Mouse (Mus musculus): ENCODE measurements at regions not wholly inside any gene's neighbourhood (a gene's known extent, or its start where the extent isn't known, plus 50 kb on each side); places are given as distances from the start of the nearest gene placed in this dataset.
A peak's percentile ranks its signal among the peaks of the same experiment; 100 is the strongest.

DNA sequence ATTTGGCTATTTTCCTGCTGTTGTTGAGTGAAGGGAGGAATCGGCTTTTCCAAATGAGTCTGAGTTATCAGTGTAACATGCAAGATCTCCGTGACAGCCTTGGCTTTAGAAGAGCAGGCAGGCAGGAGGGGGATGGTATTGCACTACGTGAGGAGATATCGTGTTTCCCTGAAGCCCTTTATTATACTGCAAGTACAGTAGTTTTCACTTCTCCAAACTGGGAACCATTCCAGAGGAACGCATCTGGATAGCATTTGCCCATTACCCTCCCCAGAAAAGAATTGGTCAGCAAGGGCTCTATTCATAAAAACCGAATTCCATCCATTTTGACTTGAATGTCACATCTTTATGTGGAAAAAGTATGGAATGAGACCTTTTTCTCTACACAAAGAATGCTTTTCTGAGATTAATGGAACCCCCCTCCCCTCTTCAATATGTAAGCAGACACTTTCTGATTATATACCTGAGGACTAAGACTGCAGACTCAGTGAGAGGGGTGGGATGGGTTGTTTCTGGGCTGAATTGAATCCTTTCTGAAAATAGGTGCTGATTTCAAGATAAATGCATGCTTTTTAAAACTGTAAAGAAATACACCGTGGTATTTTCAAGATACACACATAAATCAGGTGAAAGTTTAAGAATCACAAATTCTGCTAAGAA is 571.8 kb downstream of the Car8 start:
- DNase-seq (ENCODE audit: extremely low read depth, low read depth, low spot score): no peak

DNA sequence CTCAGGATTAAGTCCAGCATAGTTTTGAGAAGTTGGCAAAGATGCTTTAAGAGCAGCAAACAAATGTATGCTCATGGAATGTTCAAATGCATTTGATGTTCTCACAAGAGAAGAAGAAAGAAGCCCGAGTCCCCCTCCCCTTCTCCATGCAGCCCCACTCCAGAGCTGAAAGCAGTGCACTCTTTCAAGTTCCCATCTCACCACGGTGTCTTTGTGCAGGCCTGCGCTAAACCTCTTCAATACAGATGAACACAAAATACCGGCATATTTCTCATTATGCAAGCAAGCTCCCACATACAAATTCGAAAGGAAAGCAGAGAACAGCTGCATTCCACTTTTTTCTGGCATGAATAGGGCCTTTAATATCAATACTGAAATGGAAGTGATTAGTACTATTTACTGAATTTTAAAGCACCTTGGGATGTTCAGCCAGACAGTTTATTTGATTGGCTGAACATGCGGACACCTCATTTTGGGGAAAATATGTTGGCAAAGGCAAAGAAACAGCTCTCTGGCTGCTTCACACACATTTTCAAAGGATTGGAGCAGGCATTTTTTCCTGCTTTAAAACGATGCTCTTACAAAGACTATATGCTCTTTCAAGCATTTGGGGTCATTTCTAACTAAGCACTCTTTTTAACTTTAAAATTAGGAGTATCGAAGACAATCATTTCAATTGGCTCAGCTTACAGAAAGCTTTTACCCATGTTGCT is 595.8 kb downstream of the Car8 start:
- no peak for DNase-seq (ENCODE audit: extremely low read depth, low read depth, low spot score)

DNA sequence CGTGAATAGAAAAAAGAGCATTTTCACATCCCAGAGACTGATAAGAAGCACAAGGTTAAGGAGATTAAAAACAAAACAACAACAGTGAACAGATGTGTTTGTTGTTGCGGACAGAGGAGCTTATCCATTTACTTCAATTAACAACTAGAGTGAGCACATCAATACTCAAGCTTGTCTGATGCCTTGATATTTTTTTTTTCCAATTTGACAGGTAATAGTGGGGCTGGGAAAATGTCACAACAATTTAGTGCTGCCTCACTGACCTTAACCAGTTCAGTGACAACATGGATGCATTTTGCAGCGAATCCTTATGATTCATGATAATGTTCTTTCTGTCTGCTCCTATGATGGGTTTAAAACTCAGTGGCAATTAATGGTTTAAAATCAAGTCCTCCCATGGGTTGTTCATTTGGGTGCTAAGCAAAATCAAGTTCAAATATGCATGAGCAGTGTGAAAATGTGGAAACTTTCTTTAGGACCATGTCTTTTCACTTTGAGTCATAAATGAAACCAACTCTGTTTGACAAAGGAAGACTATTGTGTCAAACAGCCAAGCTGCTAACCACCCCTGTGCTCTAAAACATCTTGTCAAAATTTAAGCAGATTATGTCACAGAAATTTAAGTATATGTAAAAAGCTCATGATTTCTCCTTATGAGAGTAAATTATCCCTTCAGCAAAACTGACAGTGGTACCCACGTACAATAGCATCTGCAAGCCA is 641.0 kb downstream of the Car8 start:
- DNase-seq (ENCODE audit: extremely low read depth, low read depth, low spot score): no peak

DNA sequence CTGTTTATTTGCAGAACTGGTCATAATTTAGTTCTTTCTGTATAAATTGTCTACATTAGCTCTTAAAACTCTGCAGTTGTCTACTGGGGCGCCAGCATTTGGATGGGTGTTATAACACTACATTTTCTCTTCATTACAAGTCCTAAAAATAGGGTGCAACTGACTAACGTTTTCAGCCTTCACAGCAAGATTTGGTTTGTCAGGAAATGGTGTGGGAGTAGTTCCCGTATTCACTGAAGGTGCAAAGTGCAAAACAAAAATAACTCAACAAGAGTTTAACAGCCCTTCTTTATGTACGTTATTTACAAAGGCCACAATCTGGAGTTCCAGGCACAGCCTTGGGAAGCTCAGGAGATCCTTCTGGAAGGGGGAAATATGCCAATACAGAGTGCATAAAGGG is 642.7 kb downstream of the Car8 start:
- no peak for DNase-seq (ENCODE audit: extremely low read depth, low read depth, low spot score)

DNA sequence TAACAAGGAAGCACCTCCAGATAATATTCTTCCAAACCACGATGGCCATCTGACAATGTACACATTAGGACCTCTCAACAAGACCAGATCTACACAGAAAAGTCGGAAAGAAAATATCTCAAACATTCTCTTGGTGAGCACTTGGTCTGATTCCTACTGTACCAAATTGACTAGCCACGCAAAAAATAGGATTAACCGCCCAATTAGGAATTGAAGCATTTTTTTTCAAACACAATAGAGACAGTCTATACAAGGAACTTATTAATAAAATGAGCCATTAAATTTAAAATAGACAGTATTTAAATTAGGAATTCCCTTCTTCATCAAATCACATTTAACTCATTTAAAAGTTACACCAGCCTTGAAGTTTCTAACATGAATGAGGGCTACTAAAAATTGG is 655.0 kb downstream of the Car8 start:
- DNase-seq (ENCODE audit: extremely low read depth, low read depth, low spot score): no peak

DNA sequence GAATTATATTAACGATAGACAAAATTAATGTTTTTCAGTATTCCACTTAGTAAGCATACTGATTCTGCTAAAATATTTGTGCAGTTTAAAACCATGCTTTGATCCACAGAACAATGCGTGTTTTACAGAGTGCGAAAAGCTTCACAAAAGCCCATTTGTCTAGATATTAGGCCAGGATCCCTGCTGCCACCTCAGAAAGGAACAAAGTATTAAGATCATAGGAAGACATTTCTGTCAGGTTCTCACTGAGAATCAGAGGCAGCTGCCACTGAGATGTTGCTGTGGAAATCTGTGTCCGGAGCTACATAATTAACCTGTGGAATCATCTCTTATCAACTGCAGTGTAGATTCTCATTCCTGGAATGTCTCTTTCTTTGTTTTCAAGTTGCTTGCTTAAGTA is 656.9 kb downstream of the Car8 start:
- DNase-seq (ENCODE audit: extremely low read depth, low read depth, low spot score): no peak

DNA sequence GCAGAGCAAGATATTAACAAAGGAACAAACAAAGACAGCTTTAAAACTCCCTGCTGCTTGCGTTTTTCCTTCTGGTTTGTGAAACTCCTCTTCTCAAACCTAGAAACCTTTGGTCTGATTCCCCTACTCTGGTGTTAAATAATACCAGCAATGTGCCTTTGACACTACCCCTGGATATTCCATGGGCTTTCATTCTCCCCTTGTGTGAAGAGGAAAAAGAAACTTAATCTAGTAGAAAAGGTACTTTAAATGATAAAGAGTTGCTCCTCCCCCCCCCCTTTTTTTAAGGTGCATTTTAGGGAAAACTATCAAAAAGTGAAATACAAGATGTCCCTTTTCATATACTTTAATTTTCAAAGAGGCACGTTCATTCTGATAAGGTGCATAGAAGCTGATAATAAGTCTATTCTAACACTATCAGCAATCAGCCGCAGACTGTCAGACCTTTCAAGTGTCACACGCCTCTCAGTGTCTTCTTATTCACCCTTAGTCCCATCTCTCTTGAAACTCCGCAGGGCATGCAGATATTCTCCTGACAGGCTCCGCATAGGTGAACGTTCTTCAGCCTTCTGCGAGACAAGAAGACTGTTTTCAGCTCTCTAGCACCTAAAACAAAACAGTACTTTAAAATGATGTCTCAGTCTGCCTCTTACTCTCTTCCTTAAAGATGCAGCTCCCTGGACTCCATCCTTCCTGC is 657.5 kb downstream of the Car8 start:
- DNase-seq (ENCODE audit: extremely low read depth, low read depth, low spot score): no peak

DNA sequence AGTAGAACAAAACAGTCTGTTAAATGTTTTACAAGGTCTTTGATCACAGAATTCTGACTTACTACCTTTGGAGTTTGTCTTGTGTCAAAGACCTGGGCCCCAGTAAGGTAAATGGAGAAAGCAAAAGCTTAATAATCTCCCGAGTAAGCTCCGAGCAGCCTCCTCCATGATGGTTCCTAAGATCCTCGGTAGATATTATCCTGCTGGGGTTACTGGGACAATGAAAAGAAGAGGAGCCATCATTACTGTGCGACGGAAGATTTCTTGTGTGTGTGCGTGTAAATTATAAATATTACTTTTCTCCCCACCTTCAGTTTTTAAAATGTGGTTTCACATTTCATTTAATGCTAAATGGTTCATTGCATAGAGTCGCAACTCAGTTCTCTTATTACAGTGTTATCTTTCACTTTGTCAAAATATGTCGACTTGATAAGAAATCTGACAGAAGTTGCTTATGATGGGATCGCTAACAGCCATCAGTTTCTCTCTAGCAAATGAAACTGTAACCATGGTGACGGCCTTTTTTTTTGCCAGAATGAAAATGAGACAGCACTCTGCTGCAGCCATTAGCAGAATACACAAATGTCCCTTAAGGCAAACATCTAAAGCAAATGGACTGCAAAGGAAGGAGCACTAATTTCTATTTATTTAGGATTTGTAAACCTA is 658.2 kb downstream of the Car8 start:
- no peak for DNase-seq (ENCODE audit: extremely low read depth, low read depth, low spot score)

DNA sequence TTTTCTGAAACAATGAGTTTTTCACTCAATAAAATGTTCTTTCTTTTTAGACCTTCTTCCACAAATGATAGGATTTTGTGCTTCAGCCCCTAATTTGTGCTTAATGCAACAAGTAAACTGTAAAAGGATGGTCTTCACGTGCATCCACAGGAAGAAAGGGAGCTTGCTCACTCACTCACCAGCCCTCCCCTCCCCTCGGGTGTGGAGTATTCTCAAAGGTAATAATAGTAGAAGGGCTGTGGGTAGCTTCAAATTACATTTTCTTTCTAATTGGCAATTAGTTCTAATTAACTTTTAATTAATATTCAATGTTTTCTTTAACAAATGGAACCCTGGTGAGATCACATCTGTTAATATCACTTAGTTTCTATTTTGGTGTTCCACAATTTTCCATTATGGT is 664.8 kb downstream of the Car8 start:
- no peak for DNase-seq (ENCODE audit: extremely low read depth, low read depth, low spot score)

DNA sequence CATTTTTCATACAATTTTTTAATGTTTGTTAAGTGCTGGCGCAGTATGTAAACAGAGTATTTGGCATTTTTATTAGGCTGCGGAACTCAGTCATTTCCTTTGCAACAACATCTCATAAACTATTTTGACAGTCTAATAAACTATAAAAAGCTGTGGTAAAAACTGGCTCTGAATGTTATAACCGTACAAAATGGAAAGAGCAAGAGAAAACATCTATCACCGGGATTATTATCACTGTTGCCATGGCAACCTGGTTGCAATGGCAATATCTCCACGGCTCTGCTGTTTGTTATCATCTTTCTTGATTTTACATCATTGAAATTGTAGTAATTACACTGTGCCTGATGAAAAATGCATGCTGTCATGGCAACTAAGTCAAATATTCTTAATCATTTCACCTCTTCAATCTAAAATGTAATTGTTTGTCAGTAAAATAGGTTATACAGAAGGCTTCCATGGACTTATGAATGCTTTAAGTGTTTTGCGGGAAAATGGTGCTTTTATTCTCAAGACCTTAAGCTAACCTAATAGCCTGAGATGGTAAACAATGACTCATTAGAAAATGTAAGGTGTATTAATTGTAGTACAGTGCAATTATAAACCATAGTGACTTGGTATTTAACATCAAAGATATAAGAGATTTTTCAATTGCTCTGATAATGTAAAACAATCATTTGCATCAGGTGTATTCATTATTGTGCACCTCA is 671.0 kb downstream of the Car8 start:
- no peak for DNase-seq (ENCODE audit: extremely low read depth, low read depth, low spot score)

DNA sequence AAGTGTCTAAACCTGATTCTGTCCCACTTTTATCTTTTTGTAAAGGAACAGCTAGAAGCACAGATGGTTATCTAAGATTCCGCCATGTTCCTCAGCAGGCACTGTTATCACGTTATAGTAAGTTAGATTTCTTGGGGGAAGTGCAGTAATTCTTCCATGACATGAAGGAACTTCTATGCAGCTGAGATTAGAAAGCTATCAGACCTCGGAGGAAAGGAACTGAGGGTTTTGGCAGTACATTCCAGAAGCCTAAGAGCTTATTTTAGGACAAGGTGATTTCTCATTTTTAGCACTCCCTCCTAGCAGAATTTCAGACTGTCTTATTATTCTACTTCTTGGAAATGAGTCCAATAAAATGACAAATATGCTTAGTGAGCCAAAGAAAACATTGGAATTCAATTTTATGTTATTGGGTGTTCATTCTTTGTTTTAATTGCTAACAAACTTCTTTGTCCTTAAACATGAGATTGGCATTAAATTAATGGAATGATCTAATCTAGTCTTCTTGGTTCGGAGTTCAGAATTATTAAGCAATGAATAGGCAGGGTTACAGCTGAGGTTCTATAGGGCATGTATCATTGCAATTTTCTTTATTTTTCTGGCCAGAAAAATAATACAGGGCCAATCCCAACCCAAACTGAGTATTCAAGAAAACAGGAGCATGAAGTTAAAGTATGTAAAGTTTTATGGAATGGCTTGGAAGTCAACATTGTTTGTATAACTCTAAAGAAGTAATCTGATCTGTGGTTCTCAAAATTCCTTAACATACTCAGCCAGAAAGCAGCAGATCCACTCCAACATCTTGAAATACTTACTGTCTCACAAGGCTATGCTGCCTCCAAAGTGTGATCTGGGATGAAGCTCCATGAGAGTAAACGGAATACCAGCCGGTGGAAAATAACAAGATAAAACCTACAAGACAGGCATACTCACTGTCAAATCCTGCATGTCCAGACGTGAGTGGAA is 678.7 kb downstream of the Car8 start:
- DNase-seq (ENCODE audit: extremely low read depth, low read depth, low spot score): peak; percentile 56

DNA sequence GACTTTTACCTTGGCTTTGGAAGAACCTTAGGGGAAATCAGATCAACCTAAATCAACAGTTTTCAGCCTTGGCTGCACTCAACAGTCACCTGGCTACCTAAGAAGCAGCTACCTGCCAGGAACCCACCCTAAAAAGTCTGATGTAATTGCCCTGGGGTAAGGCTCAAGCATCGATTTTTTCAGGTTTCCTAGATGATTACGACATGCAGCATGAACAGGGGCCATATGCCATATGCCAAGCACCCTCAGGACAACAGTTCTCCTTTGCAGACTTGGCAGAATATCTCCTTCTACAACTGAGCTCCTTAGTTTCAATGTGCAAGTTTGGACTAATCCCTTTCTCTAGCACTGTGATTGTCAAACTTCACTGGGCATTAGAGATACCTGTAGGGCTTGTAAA is 680.1 kb downstream of the Car8 start:
- peak; percentile 75 for DNase-seq (ENCODE audit: extremely low read depth, low read depth, low spot score)

DNA sequence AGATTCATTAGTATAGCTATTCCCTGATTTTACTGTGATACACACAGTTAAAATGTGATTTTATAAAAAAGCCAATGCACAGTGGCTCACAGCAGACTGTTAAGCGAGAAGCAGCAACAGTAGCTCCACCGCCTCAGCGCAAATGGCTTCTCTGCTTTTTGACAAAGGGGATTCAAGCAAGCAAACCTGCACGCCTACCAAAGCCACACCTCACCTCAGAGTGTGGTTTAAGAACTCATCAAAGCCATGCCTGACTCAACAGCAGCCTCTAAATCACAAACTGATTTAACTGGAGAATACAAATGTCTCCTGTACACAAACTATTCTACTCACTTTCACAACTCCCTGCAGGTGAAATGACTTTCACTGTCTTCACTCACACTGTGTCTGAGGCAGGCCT is 704.5 kb downstream of the Car8 start:
- DNase-seq (ENCODE audit: extremely low read depth, low read depth, low spot score): no peak

DNA sequence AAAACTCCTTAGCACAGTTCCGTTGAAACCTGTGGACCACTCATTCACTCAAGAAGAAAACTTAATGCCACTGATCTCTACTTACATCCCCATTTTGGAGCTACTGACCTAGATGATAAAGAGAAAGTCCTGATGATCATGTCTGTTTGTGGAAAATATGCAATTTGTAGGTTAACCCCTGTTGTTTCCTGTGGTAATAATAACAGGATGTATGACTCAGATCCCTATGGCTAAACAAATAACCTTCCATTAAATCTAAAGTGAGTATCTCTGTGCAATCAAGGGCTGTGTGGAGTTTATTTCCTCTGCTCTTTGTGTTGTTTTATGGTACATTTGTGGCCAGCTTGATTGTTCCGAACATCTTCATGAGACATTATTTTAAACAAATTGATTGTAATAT is 711.1 kb downstream of the Car8 start:
- DNase-seq (ENCODE audit: extremely low read depth, low read depth, low spot score): no peak

DNA sequence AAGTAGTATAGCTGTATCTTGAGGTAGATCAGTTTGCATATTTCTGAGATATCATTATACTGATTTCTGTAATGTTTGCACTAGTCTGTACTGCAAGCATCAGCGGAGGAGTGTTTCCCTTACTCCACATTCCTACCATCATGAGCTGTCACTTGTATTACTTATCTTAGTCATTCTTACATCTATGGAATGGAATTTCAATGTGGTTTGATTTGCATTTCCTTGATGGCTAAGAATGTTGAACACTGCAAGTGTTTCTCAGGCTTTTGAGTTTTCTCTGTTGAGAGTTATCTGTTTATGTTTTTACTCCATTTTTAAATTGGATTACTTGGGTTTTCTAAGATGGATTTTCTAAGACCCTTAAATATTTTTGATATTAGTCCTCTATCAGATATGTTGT is 725.8 kb downstream of the Car8 start:
- DNase-seq (ENCODE audit: extremely low read depth, low read depth, low spot score): no peak

DNA sequence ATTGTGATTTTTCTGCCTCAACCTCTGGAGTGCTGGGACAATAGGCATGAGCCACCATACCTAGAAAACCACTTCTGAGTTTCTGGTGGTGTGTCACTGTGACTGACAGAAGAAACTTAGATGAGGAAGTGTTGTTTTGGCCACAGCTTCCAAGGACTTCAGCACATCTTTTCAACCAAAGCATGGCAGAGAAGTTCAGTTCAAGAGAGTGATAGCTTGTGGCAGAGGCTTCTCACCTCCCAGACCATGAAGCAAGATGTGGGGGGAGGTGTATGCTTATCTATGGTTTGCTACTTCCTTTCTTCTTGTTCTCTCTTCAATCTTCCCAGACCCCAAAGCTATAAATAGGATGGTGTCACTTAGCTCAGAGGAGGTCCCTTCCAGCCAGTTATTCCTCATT is 753.3 kb downstream of the Car8 start:
- no peak for DNase-seq (ENCODE audit: extremely low read depth, low read depth, low spot score)

DNA sequence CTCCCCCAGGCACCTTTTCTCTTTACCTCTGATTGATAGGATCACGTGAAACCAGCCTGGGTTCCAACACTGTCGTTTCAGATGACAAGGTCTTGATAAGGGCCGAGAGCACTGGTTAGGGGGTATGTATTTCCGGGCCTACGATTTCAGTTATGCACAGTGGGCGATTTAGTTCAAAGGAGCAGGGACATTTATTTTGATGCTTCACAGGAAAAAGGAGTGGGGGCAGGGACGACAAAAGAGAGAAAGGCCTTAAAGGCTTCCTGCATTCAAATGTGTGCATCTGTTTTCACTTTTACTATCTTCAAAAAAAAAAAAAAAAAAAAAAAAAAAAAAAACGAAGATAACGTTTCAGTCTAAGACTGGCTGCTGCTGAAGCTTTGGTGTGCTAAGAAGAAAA is 783.7 kb downstream of the Car8 start:
- DNase-seq (ENCODE audit: extremely low read depth, low read depth, low spot score): no peak

DNA sequence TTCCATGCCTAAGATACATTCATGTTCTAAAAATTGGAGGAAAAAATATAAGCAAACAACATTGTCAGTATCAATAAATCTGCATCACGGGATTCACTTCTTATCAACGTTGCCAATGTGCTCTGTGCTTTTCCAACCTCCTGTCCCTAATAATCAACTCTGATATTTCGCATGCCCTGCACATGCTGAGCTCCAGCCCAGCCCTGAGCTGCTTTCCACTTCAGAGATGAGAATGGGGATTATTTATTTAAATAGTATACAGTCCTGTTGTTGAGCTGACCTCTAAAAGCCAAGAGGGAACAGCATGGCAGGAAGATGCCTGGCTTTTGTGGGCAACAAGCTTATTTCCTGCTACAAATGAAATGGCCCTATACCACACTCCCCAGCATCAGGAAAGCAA is 786.2 kb downstream of the Car8 start:
- no peak for DNase-seq (ENCODE audit: extremely low read depth, low read depth, low spot score)

DNA sequence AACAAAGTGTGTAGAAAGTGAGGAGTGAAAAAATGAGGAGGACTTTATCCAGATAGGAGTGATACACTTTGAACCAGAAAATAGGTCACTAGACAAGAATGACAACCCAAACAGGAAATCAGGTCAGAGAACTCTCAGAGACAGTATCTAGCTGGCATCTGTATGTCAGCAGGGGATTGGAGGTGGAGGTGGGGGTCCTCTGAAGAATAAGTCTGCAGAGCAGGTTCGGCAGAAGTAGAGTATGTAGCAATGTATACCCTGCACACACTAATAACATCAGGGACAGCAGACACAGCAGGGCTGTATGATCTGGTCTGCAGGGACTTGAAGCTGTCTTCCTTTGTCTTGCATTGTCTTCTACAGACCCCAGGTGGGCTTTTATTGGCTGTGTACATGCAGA is 787.9 kb downstream of the Car8 start:
- DNase-seq (ENCODE audit: extremely low read depth, low read depth, low spot score): no peak
